Mouse (Mus musculus) neural tube, embryonic 13.5 days (tissue): Measurements from ENCODE around the gene Tex21. TPM values are rescaled to one million over a fixed set of nuclear protein-coding genes. Genes with fewer than 3 reads are reported as not detected.

ENCODE experiments used
- ATAC-seq: fragments of 200-750 bp; cut with Nextera tagmentation; 2 replicates; pipeline ENCODE4 v1.8.0; 2017; ENCODE audit warnings: low read depth, mild to moderate bottlenecking, moderate TSS enrichment, moderate library complexity
- H3K27ac ChIP-seq: fragments of 300-500 bp; sonication (generic); replicated peaks from 2 replicates; pipeline ENCODE4 v1.5.1; 2015; ENCODE audit warnings: moderate library complexity, mild to moderate bottlenecking, inconsistent platforms
- H3K27me3 ChIP-seq: fragments of 300-500 bp; sonication (generic); 2 replicates; pipeline ENCODE4 v1.6.1; 2015; ENCODE audit warnings: mild to moderate bottlenecking, inconsistent platforms
- H3K36me3 ChIP-seq: fragments of 300-500 bp; sonication (generic); 2 replicates; pipeline ENCODE4 v1.6.1; 2015; ENCODE audit warnings: mild to moderate bottlenecking, inconsistent platforms
- H3K4me1 ChIP-seq: fragments of 300-500 bp; sonication (generic); replicated peaks from 2 replicates; pipeline ENCODE4 v1.6.1; 2015; ENCODE audit warnings: inconsistent platforms
- H3K4me2 ChIP-seq: fragments of 300-500 bp; sonication (generic); 2 replicates; pipeline ENCODE4 v1.6.1; 2015; ENCODE audit warnings: inconsistent platforms, mild to moderate bottlenecking, moderate library complexity
- H3K4me3 ChIP-seq: fragments of 300-500 bp; sonication (generic); 2 replicates; pipeline ENCODE4 v1.5.1; 2015; ENCODE audit warnings: mild to moderate bottlenecking, inconsistent platforms
- H3K9ac ChIP-seq: fragments of 300-500 bp; sonication (generic); 2 replicates; pipeline ENCODE4 v1.6.1; 2015; ENCODE audit warnings: moderate library complexity, mild to moderate bottlenecking, inconsistent platforms
- H3K9me3 ChIP-seq: fragments of 300-500 bp; sonication (generic); 2 replicates; pipeline ENCODE4 v1.6.1; 2016; ENCODE audit warnings: inconsistent platforms
- WGBS: fragments of 180-500 bp; shearing (Covaris S2); methylation state at CpG from one replicate; pipeline ENCODE4 v1.1.7; 2015; 5-methylcytosine and 5-hydroxymethylcytosine counted together
- polyA plus RNA-seq: library from polyadenylated mRNA; unstranded; fragments of >200 nt; fragmentation: Nextera tagmentation; extraction: Ambion mirVana; gene quantifications from 2 replicates; pipeline ENCODE4 v1.2.1, GENCODE M21; 2015

Gene Tex21
- polyA plus RNA-seq, 1 experiment from 2014 or later: not detected

DNA sequence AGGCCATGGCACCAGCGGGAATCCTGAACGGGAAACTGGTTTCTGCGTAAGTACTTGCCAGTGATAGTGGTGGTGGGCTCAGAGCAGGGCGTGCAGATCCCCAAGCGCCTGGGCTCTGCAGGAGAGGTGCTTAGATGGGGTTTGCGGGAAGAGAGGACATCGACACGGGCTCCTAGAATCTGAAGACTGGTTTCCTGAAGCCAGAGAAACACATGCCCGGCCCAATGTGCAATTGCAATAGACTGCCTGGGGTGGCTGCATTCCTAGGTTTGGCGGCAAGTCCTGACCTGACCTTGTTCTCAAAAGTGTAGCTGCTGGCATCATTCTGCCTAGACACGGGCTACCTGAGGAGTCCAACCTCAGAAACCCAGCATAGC, 8.9 kb upstream of the Tex21 start:
- Histone ChIP-seq H3K36me3 (no peaks in the 10 kb centered on the region), H3K4me1 (peaks cover 19% of the 10 kb centered on the region), H3K9me3 (no peaks in the 10 kb centered on the region), H3K4me3 (peak overlapping the region; percentile 62), H3K9ac (peak overlapping the region; percentile 78), H3K27me3 (peaks cover 11% of the 10 kb centered on the region), H3K4me2 (peak overlapping the region; percentile 75), H3K27ac (peak overlapping the region; percentile 81)
- no peak; the same call in 1 of the 2 replicates for ATAC-seq
- under 1% methylated on average over 11 of the region's 11 CpGs for WGBS

- ATAC-seq: peak; percentile 99
- Histone ChIP-seq H3K9ac (peak within 1 kb of the TSS; percentile 78), H3K4me2 (peak within 1 kb of the TSS; percentile 75), H3K9me3 (no peaks in the 10 kb centered on the region), H3K4me1 (peaks cover 19% of the 10 kb centered on the region), H3K36me3 (no peaks in the 10 kb centered on the region), H3K4me3 (peak within 1 kb of the TSS; percentile 62), H3K27ac (peak within 1 kb of the TSS; percentile 81), H3K27me3 (peaks cover 11% of the 10 kb centered on the region)
- 2% methylated on average over 43 of the region's 43 CpGs for WGBS
Observed at GRCm38 (mm10) chr12:76254725-76255498, 8.4 kb upstream of the Tex21 start, which contains the start of gene Mthfd1. Gene Mthfd1, plus strand, starts transcription at chr12:76255298.

DNA sequence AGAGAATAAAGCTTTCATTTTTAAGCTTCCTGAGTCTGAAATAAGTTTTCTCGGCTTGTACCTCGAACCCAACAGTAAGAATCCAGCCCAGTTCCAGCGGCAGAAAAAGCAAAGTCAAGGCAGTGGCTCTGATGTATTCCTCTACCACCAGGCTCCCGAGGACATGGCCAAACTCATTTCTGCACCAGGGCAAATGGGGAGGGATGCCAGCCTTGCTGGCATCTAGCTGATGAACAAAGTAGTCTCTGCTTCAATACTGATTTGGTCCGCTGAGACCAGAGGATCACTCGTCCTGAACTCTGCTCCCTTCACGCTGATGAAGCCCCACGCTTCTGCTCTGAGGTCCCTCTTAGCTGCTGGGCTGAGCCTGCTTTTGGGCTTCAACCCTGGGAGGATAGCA, 7.4 kb upstream of the Tex21 start:
- H3K4me3 ChIP-seq: no peak overlapping the region
- no peak overlapping the region for H3K27ac ChIP-seq
- H3K4me1 ChIP-seq: peaks cover 19% of the 10 kb centered on the region
- no peak for ATAC-seq
- H3K27me3 ChIP-seq: peaks cover 11% of the 10 kb centered on the region
- 80% methylated on average over 8 of the region's 8 CpGs for WGBS
- no peaks in the 10 kb centered on the region for H3K36me3 ChIP-seq
- H3K9ac ChIP-seq: no peak overlapping the region
- H3K9me3 ChIP-seq: no peaks in the 10 kb centered on the region
- H3K4me2 ChIP-seq: no peak overlapping the region

- Histone ChIP-seq H3K4me1 (peaks cover 19% of the 10 kb centered on the region), H3K27me3 (peaks cover 11% of the 10 kb centered on the region), H3K9me3 (no peaks in the 10 kb centered on the region), H3K27ac (no peak overlapping the region), H3K9ac (no peak overlapping the region), H3K36me3 (no peaks in the 10 kb centered on the region), H3K4me3 (no peak overlapping the region), H3K4me2 (no peak overlapping the region)
- ATAC-seq: no peak
- 84% methylated on average over 2 of the region's 2 CpGs for WGBS
Observed at GRCm38 (mm10) chr12:76253591-76253990, 7.0 kb upstream of the Tex21 start.

- WGBS: 88% methylated on average over 1 of the region's 1 CpGs
- no peak for ATAC-seq
Observed at GRCm38 (mm10) chr12:76253090-76253489, 6.5 kb upstream of the Tex21 start.

DNA sequence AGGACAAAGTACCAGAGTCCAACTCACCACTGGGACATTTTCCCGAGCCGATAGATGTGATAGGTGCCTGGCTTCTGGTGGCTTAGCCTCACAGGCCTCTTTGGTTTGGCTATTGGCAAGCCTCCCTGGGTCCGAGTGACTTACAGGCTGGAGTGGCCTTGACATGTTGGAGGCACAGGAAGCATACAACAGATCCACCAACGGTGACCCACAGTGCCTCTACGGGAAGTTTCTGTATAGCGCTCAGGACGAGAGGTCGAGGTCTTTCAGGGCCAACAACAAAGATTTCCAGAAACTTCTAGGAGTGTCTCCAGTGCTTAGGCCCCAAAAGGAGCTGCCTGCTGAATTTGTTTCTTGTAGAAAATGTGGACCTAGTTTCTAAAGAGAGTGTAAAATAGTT, 1.6 kb downstream of the Tex21 start:
- ATAC-seq: no peak
- no peaks in the 10 kb centered on the region for H3K36me3 ChIP-seq
- no peak overlapping the region for H3K4me2 ChIP-seq
- H3K9ac ChIP-seq: no peak overlapping the region
- no peaks in the 10 kb centered on the region for H3K9me3 ChIP-seq
- WGBS: 90% methylated on average over 8 of the region's 8 CpGs
- no peak overlapping the region for H3K4me3 ChIP-seq
- no peaks in the 10 kb centered on the region for H3K4me1 ChIP-seq
- H3K27ac ChIP-seq: no peak overlapping the region
- H3K27me3 ChIP-seq: no peaks in the 10 kb centered on the region

More at GRCm38 (mm10) chr12:76253090-76253489, 6.5 kb upstream of the Tex21 start:
- Histone ChIP-seq H3K27ac (no peak overlapping the region), H3K4me2 (no peak overlapping the region), H3K9me3 (no peaks in the 10 kb centered on the region), H3K4me3 (no peak overlapping the region), H3K36me3 (no peaks in the 10 kb centered on the region), H3K27me3 (peaks cover 11% of the 10 kb centered on the region), H3K9ac (no peak overlapping the region), H3K4me1 (peaks cover 19% of the 10 kb centered on the region)

- no peaks in the 10 kb centered on the region for H3K36me3 ChIP-seq
- H3K4me2 ChIP-seq: no peak overlapping the region
- 66% methylated on average over 5 of the region's 5 CpGs for WGBS
- no peaks in the 10 kb centered on the region for H3K27me3 ChIP-seq
- no peak overlapping the region for H3K27ac ChIP-seq
- no peak for ATAC-seq
- H3K4me3 ChIP-seq: no peak overlapping the region
- H3K9me3 ChIP-seq: no peaks in the 10 kb centered on the region
- no peaks in the 10 kb centered on the region for H3K4me1 ChIP-seq
- H3K9ac ChIP-seq: no peak overlapping the region
Observed at GRCm38 (mm10) chr12:76241833-76242232, 4.7 kb downstream of the Tex21 start.

DNA sequence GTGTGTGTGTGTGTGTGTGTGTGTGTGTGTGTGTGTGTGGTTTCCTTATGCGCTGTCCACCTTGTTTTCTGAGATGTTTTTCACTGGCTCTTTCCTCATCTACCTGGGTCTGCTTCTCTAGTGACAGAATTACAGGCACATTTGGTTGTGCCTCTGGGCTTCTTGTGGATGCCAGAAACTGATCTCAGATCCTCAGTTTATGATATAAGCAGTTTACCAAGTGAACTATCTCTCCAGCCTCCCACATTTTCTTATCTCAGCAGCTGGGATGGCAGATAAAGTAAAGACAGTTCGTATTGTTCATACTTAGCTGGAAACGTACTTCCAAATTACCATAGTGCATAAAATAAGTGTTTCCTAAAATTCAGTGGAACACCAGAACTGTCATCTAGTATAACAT, 5.5 kb downstream of the Tex21 start:
- H3K9me3 ChIP-seq: no peaks in the 10 kb centered on the region
- 96% methylated on average over 3 of the region's 3 CpGs for WGBS
- H3K4me3 ChIP-seq: no peak overlapping the region
- no peak overlapping the region for H3K27ac ChIP-seq
- H3K4me2 ChIP-seq: no peak overlapping the region
- no peaks in the 10 kb centered on the region for H3K4me1 ChIP-seq
- H3K9ac ChIP-seq: no peak overlapping the region
- ATAC-seq: no peak
- H3K27me3 ChIP-seq: no peaks in the 10 kb centered on the region
- no peaks in the 10 kb centered on the region for H3K36me3 ChIP-seq

GRCm38 (mm10) chr12:76240670-76241069, 5.9 kb downstream of the Tex21 start:
- H3K9me3 ChIP-seq: no peaks in the 10 kb centered on the region
- no peaks in the 10 kb centered on the region for H3K27me3 ChIP-seq
- no peak overlapping the region for H3K4me2 ChIP-seq
- no peak for ATAC-seq
- no peak overlapping the region for H3K4me3 ChIP-seq
- no peak overlapping the region for H3K9ac ChIP-seq
- H3K36me3 ChIP-seq: no peaks in the 10 kb centered on the region
- WGBS: 86% methylated on average over 3 of the region's 3 CpGs
- H3K27ac ChIP-seq: no peak overlapping the region
- no peaks in the 10 kb centered on the region for H3K4me1 ChIP-seq

DNA sequence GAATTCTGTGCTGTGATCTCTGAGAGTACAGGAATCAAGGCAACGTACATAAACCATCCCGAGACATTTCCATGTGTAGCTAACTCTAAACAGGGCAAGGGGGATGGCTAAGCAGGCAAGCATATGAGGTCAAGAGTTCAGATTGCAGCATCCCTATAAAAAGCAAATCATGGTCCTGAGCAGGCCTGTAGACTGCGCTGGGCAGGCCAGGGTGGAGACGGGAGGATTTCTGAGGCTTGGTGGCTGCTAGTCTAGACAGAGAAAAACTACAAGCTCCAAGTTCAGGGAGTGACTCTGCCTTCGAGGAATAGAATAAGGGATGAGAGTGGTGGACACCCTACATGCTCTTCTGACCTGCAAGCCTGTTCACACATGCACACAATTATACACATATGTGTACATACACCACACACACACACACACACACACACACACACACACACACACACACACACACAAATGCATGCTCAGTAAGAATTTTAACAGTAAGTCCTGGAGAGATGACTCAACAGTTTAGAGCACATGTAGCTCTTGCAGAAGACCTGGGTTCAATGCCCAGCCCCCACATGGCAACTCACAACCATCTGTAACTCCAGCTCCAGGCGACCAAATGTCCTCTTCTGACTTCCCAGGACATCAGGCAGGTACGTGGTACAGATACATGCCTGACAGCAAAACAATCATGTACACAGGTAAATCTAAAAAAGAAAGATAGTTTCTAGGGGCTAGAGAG, 6.5 kb downstream of the Tex21 start:
- no peak for ATAC-seq
- Histone ChIP-seq H3K9me3 (no peaks in the 10 kb centered on the region), H3K4me1 (no peaks in the 10 kb centered on the region), H3K4me3 (no peak overlapping the region), H3K4me2 (no peak overlapping the region), H3K9ac (no peak overlapping the region), H3K27ac (no peak overlapping the region), H3K36me3 (no peaks in the 10 kb centered on the region), H3K27me3 (no peaks in the 10 kb centered on the region)
- WGBS: 79% methylated on average over 7 of the region's 7 CpGs

GRCm38 (mm10) chr12:76239145-76239838, 7.3 kb downstream of the Tex21 start:
- no peaks in the 10 kb centered on the region for H3K27me3 ChIP-seq
- H3K4me2 ChIP-seq: no peak overlapping the region
- no peak for ATAC-seq
- H3K9me3 ChIP-seq: no peaks in the 10 kb centered on the region
- WGBS: 80% methylated on average over 10 of the region's 10 CpGs
- no peak overlapping the region for H3K27ac ChIP-seq
- H3K4me1 ChIP-seq: no peaks in the 10 kb centered on the region
- no peak overlapping the region for H3K4me3 ChIP-seq
- no peaks in the 10 kb centered on the region for H3K36me3 ChIP-seq
- no peak overlapping the region for H3K9ac ChIP-seq

GRCm38 (mm10) chr12:76235253-76235652, 11.3 kb downstream of the Tex21 start:
- ATAC-seq: no peak
- Histone ChIP-seq H3K9me3 (no peaks in the 10 kb centered on the region), H3K27ac (no peak overlapping the region), H3K4me1 (no peaks in the 10 kb centered on the region), H3K9ac (no peak overlapping the region), H3K4me2 (no peak overlapping the region), H3K4me3 (no peak overlapping the region), H3K36me3 (no peaks in the 10 kb centered on the region), H3K27me3 (no peaks in the 10 kb centered on the region)
- WGBS: 90% methylated on average over 6 of the region's 6 CpGs
